Mouse (Mus musculus) heart, postnatal 0 days (tissue): Measurements from ENCODE around the gene Gga2. TPM values are rescaled to one million over a fixed set of nuclear protein-coding genes. Genes with fewer than 3 reads are reported as not detected.

Source experiments
- ATAC-seq: fragments of 200-750 bp; cut with Nextera tagmentation; 2 replicates; pipeline ENCODE4 v1.8.0; 2017; ENCODE audit warnings: low read depth, moderate number of reproducible peaks, moderate library complexity; ENCODE audit not compliant: insufficient read depth
- DNase-seq: peaks from one replicate; pipeline ENCODE4 v3.0.0-alpha.2; 2016; ENCODE audit warnings: low spot score
- H3K27ac ChIP-seq: fragments of 300-500 bp; sonication (generic); 2 replicates; pipeline ENCODE4 v1.5.1; 2014; ENCODE audit warnings: low read depth, mild to moderate bottlenecking
- H3K27me3 ChIP-seq: fragments of 300-500 bp; sonication (generic); 2 replicates; pipeline ENCODE4 v1.6.1; 2014; ENCODE audit warnings: low read length, mixed read lengths; ENCODE audit not compliant: control insufficient read depth, insufficient read depth
- H3K36me3 ChIP-seq: fragments of 300-500 bp; sonication (generic); replicated peaks from 2 replicates; pipeline ENCODE4 v1.6.1; 2014; ENCODE audit warnings: low read length, mixed read lengths; ENCODE audit not compliant: control insufficient read depth, insufficient read depth
- H3K4me1 ChIP-seq: fragments of 300-500 bp; sonication (generic); 2 replicates; pipeline ENCODE4 v1.6.1; 2014; ENCODE audit warnings: antibody characterized with exemption; ENCODE audit not compliant: control insufficient read depth, insufficient read depth
- H3K4me2 ChIP-seq: fragments of 300-500 bp; sonication (generic); 2 replicates; pipeline ENCODE4 v1.6.1; 2014; ENCODE audit warnings: low read depth, mild to moderate bottlenecking, low read length, moderate library complexity
- H3K4me3 ChIP-seq: fragments of 300-500 bp; sonication (generic); 2 replicates; pipeline ENCODE4 v1.5.1; 2014; ENCODE audit warnings: low read depth, low read length
- H3K9ac ChIP-seq: fragments of 300-500 bp; sonication (generic); replicated peaks from 2 replicates; pipeline ENCODE4 v1.6.1; 2014; ENCODE audit warnings: low read depth, low read length, mixed read lengths
- H3K9me3 ChIP-seq: fragments of 300-500 bp; sonication (generic); replicated peaks from 2 replicates; pipeline ENCODE4 v1.6.1; 2016; ENCODE audit warnings: low read length; ENCODE audit not compliant: control insufficient read depth
- CTCF ChIP-seq: IDR thresholded peaks from 2 replicates; pipeline ENCODE4 v1.5.1; 2016; ENCODE audit warnings: antibody characterized with exemption, control low read depth, low read depth
- EP300 ChIP-seq: IDR thresholded peaks from 2 replicates; pipeline ENCODE4 v1.6.1; 2016; ENCODE audit warnings: antibody characterized with exemption, low read depth
- WGBS: fragments of 180-500 bp; shearing (Covaris S2); extraction: QIAGEN DNeasy Blood & Tissue Kit; methylation state at CpG from one replicate; pipeline ENCODE4 v1.1.7; 2014; 5-methylcytosine and 5-hydroxymethylcytosine counted together
- polyA plus RNA-seq: library from polyadenylated mRNA; unstranded; fragments of >200 nt; fragmentation: Nextera tagmentation; extraction: Ambion mirVana; gene quantifications from 2 replicates; pipeline ENCODE4 v1.2.1, GENCODE M21; 2015
- total RNA-seq: library from RNA; depleted of rRNA; stranded (reverse); fragments of >200 nt; gene quantifications from 2 replicates; pipeline ENCODE4 v1.2.3, GENCODE M21; 2014; ENCODE audit warnings: low replicate concordance

The Gga2 gene
- total and polyA plus RNA-seq, 2 experiments from 2014 or later: 37.5 to 51.3 TPM

DNA sequence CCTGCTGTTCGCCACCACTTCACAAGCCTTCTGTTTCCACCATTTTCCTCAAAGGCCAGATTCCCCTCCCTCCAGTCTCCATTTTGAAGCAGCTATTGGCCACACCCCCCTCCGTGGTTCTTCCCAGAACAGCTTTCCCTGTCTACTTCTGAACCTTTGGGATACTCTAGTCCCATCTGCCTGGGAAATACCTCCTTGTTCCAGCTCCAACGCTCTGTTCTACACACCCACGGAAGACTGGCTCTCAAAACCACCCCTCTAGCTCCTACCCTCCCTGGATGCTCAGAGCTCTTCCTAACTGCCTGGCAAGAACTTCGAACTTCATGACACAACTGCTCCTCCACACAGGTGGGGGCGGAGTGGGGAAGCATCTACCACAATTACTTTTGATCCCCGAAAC lies 2.0 kb downstream of the Gga2 start:
- DNase-seq (no peak), ATAC-seq (no peak)
- Histone ChIP-seq H3K4me2 (no peak overlapping the region), H3K4me1 (peaks cover 33% of the 10 kb centered on the region), H3K27me3 (no peaks in the 10 kb centered on the region), H3K9ac (no peak overlapping the region), H3K27ac (no peak overlapping the region), H3K36me3 (no peaks in the 10 kb centered on the region), H3K9me3 (no peaks in the 10 kb centered on the region), H3K4me3 (no peak overlapping the region)
- TF ChIP-seq CTCF (no peak), EP300 (no peak)
- 83% methylated on average over 7 of the region's 7 CpGs for WGBS

DNA sequence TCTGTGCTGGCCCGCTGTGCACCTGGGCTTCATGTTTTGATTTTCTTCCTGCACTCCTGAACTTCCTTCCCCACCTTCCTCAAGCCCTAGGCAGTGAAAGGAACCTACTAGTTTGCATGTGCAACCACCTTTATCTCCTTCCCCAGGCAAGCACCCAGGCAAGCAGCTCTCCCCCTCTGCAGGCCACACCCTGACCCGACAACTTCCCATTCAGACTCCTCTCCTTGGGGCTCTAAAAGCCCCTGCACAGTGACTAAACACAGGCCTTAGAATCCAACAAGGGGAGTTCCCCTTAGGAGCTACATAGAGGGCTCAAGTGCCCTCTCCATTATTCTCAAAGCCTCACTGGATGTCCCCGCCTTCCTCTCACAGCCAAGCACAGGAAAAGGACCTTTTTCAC lies 2.8 kb downstream of the Gga2 start:
- DNase-seq: no peak
- Histone ChIP-seq H3K4me2 (no peak overlapping the region), H3K9me3 (no peaks in the 10 kb centered on the region), H3K4me3 (no peak overlapping the region), H3K27ac (no peak overlapping the region), H3K9ac (peak overlapping the region; percentile 16; the same call in 1 of the 2 replicates), H3K36me3 (no peaks in the 10 kb centered on the region), H3K4me1 (peaks cover 33% of the 10 kb centered on the region), H3K27me3 (no peaks in the 10 kb centered on the region)
- TF ChIP-seq CTCF: no peak
- no peak for TF ChIP-seq EP300
- 51% methylated on average over 3 of the region's 3 CpGs for WGBS
- no peak for ATAC-seq

GRCm38 (mm10) chr7:122015734-122016133 lies 5.3 kb downstream of the Gga2 start:
- H3K9ac ChIP-seq: peak overlapping the region; percentile 13; the same call in 1 of the 2 replicates
- H3K9me3 ChIP-seq: no peaks in the 10 kb centered on the region
- ATAC-seq (no peak), DNase-seq (no peak)
- H3K4me2 ChIP-seq: peak overlapping the region; percentile 39
- H3K27ac ChIP-seq: peak overlapping the region; percentile 84
- TF ChIP-seq CTCF (no peak), EP300 (no peak)
- H3K27me3 ChIP-seq: no peaks in the 10 kb centered on the region
- peaks cover 18% of the 10 kb centered on the region for H3K36me3 ChIP-seq
- WGBS: 47% methylated on average over 10 of the region's 10 CpGs
- no peak overlapping the region for H3K4me3 ChIP-seq
- peaks cover 33% of the 10 kb centered on the region for H3K4me1 ChIP-seq

DNA sequence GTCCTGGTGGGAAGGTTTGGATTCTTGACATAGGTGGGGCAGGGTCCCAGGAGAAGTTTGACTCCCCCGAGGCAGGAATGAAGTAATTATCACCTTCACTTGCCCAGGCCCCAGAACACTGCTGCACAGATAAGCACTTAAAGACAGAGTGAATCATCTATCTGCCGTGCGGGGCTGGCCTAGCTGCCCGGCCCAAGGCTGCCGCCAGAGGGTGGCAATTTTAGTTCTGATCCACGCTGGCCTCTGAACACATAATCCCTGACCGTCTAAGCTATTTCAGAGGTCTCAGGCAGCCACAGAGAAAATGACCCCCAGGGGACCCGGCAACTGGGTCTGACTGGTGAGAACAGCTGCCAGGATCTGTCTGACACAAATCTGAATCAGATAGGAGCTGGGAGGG lies 5.9 kb downstream of the Gga2 start:
- no peaks in the 10 kb centered on the region for H3K9me3 ChIP-seq
- H3K9ac ChIP-seq: peak overlapping the region; percentile 13
- WGBS: 22% methylated on average over 8 of the region's 8 CpGs
- H3K4me1 ChIP-seq: peaks cover 33% of the 10 kb centered on the region
- H3K36me3 ChIP-seq: peaks cover 24% of the 10 kb centered on the region
- peak overlapping the region; percentile 84 for H3K27ac ChIP-seq
- DNase-seq: peak; percentile 61
- TF ChIP-seq EP300 (no peak), CTCF (peak; percentile 44; the same call in 1 of the 2 replicates)
- H3K4me3 ChIP-seq: no peak overlapping the region
- H3K4me2 ChIP-seq: peak overlapping the region; percentile 39
- H3K27me3 ChIP-seq: no peaks in the 10 kb centered on the region
- ATAC-seq: peak; percentile 80

GRCm38 (mm10) chr7:122012949-122013348 lies 8.1 kb downstream of the Gga2 start:
- Histone ChIP-seq H3K4me2 (no peak overlapping the region), H3K4me1 (peaks cover 17% of the 10 kb centered on the region), H3K27ac (no peak overlapping the region), H3K4me3 (no peak overlapping the region), H3K36me3 (peaks cover 41% of the 10 kb centered on the region), H3K27me3 (no peaks in the 10 kb centered on the region), H3K9ac (no peak overlapping the region), H3K9me3 (no peaks in the 10 kb centered on the region)
- no peak for DNase-seq
- TF ChIP-seq EP300 (no peak), CTCF (no peak)
- 52% methylated on average over 10 of the region's 10 CpGs for WGBS
- no peak for ATAC-seq

DNA sequence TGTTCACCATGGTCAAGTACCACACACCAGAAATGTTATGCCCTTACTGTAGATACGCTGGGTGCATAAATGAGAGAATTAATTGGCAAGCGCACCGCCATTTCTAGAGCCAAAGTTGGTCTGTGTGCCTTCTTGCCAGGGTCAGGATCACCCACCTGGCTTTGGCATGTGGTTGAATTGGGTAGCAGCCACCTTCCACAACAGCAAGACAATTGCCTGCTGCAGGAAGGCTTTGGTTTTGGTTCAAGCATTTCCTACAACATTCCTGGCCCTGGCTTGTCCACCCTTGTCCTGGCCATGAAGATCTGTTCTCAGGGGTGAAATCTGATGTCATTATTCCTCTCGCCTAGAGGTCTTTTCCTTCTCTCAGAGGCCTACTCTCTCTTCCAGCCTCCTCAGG lies 8.7 kb downstream of the Gga2 start:
- TF ChIP-seq CTCF (no peak), EP300 (no peak)
- no peak for ATAC-seq
- DNase-seq: no peak
- Histone ChIP-seq H3K9ac (no peak overlapping the region), H3K4me3 (no peak overlapping the region), H3K27me3 (no peaks in the 10 kb centered on the region), H3K36me3 (peaks cover 45% of the 10 kb centered on the region), H3K4me2 (no peak overlapping the region), H3K27ac (no peak overlapping the region), H3K4me1 (peaks cover 17% of the 10 kb centered on the region), H3K9me3 (no peaks in the 10 kb centered on the region)
- WGBS: 93% methylated on average over 4 of the region's 4 CpGs
